In the genomic region with DNA sequence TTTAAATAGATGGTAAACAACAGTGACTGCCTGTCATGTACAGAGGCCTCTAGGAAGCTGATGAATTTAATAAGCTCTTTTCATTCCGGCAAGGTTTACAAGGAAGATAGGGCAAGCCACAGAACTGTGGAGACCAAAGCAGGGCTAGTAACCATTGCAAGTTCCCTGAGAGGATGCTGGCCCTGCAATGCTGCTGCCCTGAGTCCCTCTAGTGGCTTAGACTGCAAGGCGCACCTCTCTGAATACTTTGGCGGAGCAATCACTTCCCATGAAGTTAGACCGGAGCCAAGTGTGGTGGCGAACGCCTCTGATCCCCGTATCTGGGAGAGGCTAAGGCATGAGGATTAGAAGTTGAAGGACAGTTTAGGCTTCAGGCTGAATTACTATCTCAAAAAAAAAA, we compare ENCODE assay signal across 8 mouse cellular contexts. TPM values are rescaled to one million over a fixed set of nuclear protein-coding genes. Genes with fewer than 3 reads are reported as not detected.
A peak's percentile ranks its signal among the peaks of the same experiment; 100 is the strongest.
DNase-seq lines count a peak whose midpoint lies in the region; ATAC-seq lines count a peak whose summit lies in the region.
"Had no signal": no experiment of that assay in that cellular context is flagged by ENCODE, and none has a peak within 500 bp of the region (broad histone marks: within the 10 kb centered on the region; RNA-seq: fewer than 3 reads in every experiment).

No protein-coding gene starts in this region.

- WGBS in hindbrain, embryonic 11.5 days = 17% methylated on average over 7 of the region's 7 CpGs

- DNase-seq in R1 (ENCODE audit: low read depth, low spot score) = peak; percentile 82
- peak; percentile 37 to 55 for DNase-seq in cerebellum, adult 18-20 months
- DNase-seq in forelimb bud, embryonic 11.5 days (ENCODE audit: low read depth, low spot score) = peak; percentile 75
- peak; percentile 77 for DNase-seq in hindbrain, embryonic 11.5 days (ENCODE audit: low spot score)
- DNase-seq in layer of hippocampus, adult 9-10 months (ENCODE audit: low spot score) = peak; percentile 51
- DNase-seq in lung, postnatal 25 days (ENCODE audit: low spot score) = peak; percentile 73
- peak; percentile 70 for DNase-seq in right cerebral cortex, postnatal 14 days

- no peak overlapping the region for H3K27ac ChIP-seq in hindbrain, embryonic 11.5 days (ENCODE audit: low read depth, low read length)

- no peak overlapping the region for H3K9ac ChIP-seq in hindbrain, embryonic 11.5 days (ENCODE audit: low read depth, low read length)

- no peak overlapping the region for H3K4me2 ChIP-seq in hindbrain, embryonic 11.5 days (replicated peaks; ENCODE audit: low read depth, low read length)

- H3K4me3 ChIP-seq in hindbrain, embryonic 11.5 days (ENCODE audit: low read depth, low read length) = no peak overlapping the region
- H3K4me3 ChIP-seq: myocyte had no signal

- H3K27me3 ChIP-seq in hindbrain, embryonic 11.5 days (ENCODE audit: control insufficient read depth, insufficient read depth, low read length) = no peaks in the 10 kb centered on the region

- no peaks in the 10 kb centered on the region for H3K36me3 ChIP-seq in hindbrain, embryonic 11.5 days (ENCODE audit: control insufficient read depth, insufficient read depth, low read length)

- H3K4me1 ChIP-seq in hindbrain, embryonic 11.5 days (replicated peaks; ENCODE audit: control insufficient read depth, insufficient read depth, low read length) = no peaks in the 10 kb centered on the region

- no peak for ATAC-seq in hindbrain, embryonic 11.5 days (ENCODE audit: low FRiP score)

- no peaks in the 10 kb centered on the region for H3K9me3 ChIP-seq in hindbrain, embryonic 11.5 days (ENCODE audit: control insufficient read depth, low read length)

RNA-seq across cellular contexts. Expression of a gene that starts 36.4 kb away (rescaled TPM):
- 50.8 and 53.8 TPM in 2 replicates for polyA plus RNA-seq in hindbrain, embryonic 11.5 days (2014; fragmentation: Nextera tagmentation; extraction: Ambion mirVana)

RNA-seq across cellular contexts. Expression of a gene that starts 36.9 kb away (rescaled TPM):
- polyA plus RNA-seq in hindbrain, embryonic 11.5 days (2014; fragmentation: Nextera tagmentation; extraction: Ambion mirVana) = 3.1 and 3.3 TPM in 2 replicates
